Mouse (Mus musculus) heart, postnatal 0 days (tissue): ENCODE measurements around the gene Mrpl38.

Source experiments
- CTCF ChIP-seq: IDR thresholded peaks from 2 replicates; pipeline ENCODE4 v1.5.1; 2016; ENCODE audit warnings: antibody characterized with exemption, control low read depth, low read depth
- EP300 ChIP-seq: IDR thresholded peaks from 2 replicates; pipeline ENCODE4 v1.6.1; 2016; ENCODE audit warnings: antibody characterized with exemption, low read depth

DNA sequence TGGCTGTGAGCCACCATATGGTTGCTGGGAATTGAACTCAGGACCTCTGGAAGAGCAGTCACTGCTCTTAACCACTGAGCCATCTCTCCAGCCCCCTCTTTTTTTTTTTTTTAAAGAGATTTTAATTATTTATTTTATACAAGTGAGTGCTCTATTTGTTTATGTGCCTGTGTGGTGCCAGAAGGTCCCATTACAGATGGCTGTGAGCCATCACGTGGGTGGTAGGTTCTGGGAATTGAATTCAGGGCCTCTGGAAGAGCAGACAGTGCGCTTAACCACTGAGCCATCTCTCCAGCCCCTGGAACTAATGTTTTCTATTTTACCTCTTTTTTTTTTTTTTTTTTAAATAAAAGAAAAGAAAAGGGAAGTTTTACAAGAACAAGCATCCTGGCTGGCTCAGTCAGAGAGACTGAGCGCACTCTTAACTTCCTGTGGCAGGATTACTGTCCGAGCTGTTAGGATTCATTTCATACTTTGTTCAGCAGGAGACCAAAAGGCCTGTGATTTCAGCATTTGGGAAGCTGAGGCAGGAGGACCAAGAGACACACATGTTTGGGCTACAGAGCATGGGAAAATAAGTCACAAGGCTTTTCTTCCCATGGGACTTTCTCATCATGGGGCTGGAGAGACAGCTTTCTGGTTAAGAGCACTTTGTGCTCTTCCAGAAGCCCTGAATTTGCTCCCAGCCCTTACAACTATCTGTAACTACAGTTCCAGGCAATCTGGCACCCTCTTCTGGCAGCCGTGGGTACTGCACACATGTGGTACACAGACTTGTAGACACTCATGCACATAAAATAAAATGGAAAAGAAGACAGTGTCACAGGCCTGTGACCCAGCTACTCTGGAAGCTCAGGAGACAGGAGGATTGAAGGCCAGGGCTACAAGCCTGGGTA is 42.2 kb downstream of the Mrpl38 start:
- TF ChIP-seq CTCF (peak; percentile 42), EP300 (no peak)
